Mouse (Mus musculus): ENCODE measurements around the gene Jph4. TPM values are rescaled to one million over a fixed set of nuclear protein-coding genes. Genes with fewer than 3 reads are reported as not detected.
A peak's percentile ranks its signal among the peaks of the same experiment; 100 is the strongest.

Jph4 gene
- polyA plus RNA-seq, 1 experiment from 2014 or later = 0.18 TPM

DNA sequence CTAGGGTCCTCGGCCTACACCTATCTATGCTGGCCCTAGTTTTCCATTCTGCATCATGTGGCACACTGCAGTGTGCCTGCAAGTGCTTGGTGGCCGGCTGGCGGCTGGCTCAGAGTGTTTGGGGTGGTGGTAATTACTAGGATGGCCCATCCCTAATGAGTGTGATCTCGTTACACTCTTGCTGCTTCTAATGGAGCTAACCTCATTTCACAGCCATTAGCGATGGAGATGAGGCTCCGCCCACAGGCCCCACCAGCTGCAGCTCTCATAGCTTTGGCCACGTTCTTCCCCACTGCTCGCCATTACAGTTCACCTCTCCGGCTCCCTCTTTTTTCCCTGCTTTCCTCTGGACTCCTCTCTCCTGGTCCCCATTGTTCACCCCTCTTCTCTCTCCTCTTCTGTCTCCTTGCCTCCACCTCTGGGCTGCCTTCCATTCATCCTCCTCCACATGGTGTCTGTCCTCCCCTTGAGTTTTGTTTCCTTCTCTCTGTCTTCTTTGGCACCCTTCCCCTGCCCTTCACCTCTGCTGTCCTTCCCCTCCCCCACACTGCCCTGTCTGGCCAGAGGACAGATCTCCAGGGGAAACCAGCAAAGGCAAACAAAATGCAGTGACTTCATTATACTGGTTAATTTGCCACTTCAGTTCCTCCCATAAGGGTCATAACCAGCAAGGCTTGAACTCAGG lies 31.3 kb downstream of the Jph4 start:
- no peaks in the 10 kb centered on the region for H3K27me3 ChIP-seq (ENCODE audit: control insufficient read depth, insufficient read depth, low read length)
- 53% methylated on average over 9 of the region's 9 CpGs for WGBS
- no peak for ATAC-seq (ENCODE audit: insufficient number of reproducible peaks, insufficient read depth, low FRiP score, low read depth)
- no peaks in the 10 kb centered on the region for H3K9me3 ChIP-seq (ENCODE audit: control insufficient read depth, low read length)
- no peak overlapping the region for H3K9ac ChIP-seq (ENCODE audit: low read length)
- H3K27ac ChIP-seq (replicated peaks in 1 of 2; ENCODE audit: control insufficient read depth in 1 of 2, insufficient read depth in 1 of 2, low read depth in 2 of 2, low read length in 2 of 2) = no peak overlapping the region; a peak in 1 of 4 replicates
- H3K4me1 ChIP-seq (ENCODE audit: control insufficient read depth in 2 of 2, insufficient read depth in 2 of 2, low read length in 2 of 2) = peaks cover 26 to 36% of the 10 kb centered on the region in 2 experiments
- H3K4me3 ChIP-seq (ENCODE audit: control insufficient read depth in 1 of 2, insufficient read depth in 1 of 2, low read depth in 1 of 2, low read length in 2 of 2) = no peak overlapping the region
- no peaks in the 10 kb centered on the region for H3K36me3 ChIP-seq (ENCODE audit: control insufficient read depth, insufficient read depth, low read length)
- H3K4me2 ChIP-seq (ENCODE audit: low read length) = no peak overlapping the region

DNA sequence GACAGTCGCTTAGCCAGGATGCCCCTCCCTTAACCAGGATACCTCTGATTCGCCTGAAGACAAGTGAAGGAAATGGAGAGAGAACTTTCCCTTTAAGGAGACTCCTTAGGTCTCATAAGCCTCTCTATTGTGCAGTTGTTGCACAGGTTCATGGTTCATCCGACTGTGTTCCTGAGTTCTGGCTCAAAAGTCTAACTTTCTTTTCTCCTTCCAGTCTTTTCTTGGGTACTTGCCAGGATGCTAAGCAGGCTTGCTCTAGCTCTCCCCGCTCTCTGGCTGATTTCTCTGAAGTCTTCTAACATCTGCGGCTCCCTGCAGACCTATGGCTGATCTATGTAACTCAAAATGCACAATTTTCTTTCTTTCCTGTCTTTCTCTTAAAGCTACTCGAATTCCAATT lies 33.3 kb downstream of the Jph4 start:
- H3K4me2 ChIP-seq (ENCODE audit: low read length) = no peak overlapping the region
- H3K36me3 ChIP-seq (ENCODE audit: control insufficient read depth, insufficient read depth, low read length) = no peaks in the 10 kb centered on the region
- no peaks in the 10 kb centered on the region for H3K9me3 ChIP-seq (ENCODE audit: control insufficient read depth, low read length)
- ATAC-seq (ENCODE audit: insufficient number of reproducible peaks, insufficient read depth, low FRiP score, low read depth) = no peak
- H3K27ac ChIP-seq (replicated peaks in 1 of 2; ENCODE audit: control insufficient read depth in 1 of 2, insufficient read depth in 1 of 2, low read depth in 2 of 2, low read length in 2 of 2) = no peak overlapping the region
- WGBS = 64% methylated on average over 6 of the region's 6 CpGs
- H3K4me1 ChIP-seq (ENCODE audit: control insufficient read depth in 2 of 2, insufficient read depth in 2 of 2, low read length in 2 of 2) = peaks cover 19 to 32% of the 10 kb centered on the region in 2 experiments
- H3K4me3 ChIP-seq (ENCODE audit: control insufficient read depth in 1 of 2, insufficient read depth in 1 of 2, low read depth in 1 of 2, low read length in 2 of 2) = no peak overlapping the region
- peaks cover 7% of the 10 kb centered on the region; the same call in 1 of the 2 replicates for H3K27me3 ChIP-seq (ENCODE audit: control insufficient read depth, insufficient read depth, low read length)
- H3K9ac ChIP-seq (ENCODE audit: low read length) = no peak overlapping the region

DNA sequence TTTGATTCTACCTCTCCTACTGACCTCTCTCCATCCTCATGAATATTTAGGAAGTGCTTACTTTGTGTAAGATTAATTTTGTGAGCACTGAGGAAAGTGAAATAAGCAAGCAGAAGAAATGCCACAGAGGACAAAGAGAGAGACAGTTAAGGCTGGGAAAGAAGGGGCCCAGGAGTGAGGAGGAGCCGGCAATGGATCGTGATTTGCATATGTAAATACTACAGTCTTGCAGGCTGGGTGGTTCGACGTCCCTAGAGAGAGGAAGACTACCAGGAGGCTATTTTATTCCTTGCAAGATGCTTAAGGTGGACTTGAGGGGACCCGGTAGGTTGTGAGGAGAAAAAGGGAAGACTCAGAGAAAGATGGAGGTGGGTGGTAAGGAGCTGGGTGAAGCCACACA lies 35.6 kb downstream of the Jph4 start:
- no peak overlapping the region for H3K9ac ChIP-seq (ENCODE audit: low read length)
- 28% methylated on average over 5 of the region's 5 CpGs for WGBS
- ATAC-seq (ENCODE audit: insufficient number of reproducible peaks, insufficient read depth, low FRiP score, low read depth) = no peak

DNA sequence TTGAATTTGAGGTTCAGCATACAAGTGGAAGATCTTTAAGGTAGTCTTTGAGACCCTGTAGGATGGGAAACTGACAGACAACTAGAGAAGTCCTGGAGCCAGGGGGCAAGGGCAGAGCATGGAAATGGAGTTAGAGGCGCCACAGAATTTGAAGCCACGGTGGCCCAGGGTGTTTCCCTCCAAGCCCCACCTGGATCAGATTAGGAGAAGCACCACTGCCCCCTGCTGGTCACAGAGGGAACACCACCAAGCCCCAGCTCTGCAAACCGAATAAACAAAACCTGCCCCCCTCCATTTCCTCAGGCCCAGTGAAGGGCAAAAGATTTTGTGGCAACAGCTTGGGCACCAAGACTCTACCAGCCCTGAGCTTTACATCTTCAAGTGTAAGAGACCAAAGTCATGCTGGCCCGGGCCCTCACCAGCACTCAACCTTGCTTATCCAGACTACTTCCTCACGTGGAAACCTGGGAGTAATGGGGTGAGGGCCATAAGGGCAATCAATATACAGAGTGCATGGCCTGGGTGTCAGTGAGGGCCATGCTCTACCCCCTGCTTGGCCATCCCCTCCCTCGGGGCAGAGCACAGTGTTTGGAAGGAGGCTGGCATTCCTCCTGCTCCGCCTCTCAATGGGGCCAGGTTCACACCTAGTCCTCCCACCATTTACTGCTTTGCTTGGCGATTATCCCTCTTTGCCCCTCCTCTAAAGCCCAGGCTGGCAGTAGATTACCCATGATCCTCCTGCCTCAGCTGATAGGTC lies 37.3 kb downstream of the Jph4 start:
- peaks cover 6 to 19% of the 10 kb centered on the region in 2 experiments for H3K4me1 ChIP-seq (ENCODE audit: control insufficient read depth in 2 of 2, insufficient read depth in 2 of 2, low read length in 2 of 2)
- H3K36me3 ChIP-seq (ENCODE audit: control insufficient read depth, insufficient read depth, low read length) = no peaks in the 10 kb centered on the region
- H3K4me2 ChIP-seq (ENCODE audit: low read length) = peak overlapping the region; percentile 57
- no peaks in the 10 kb centered on the region for H3K9me3 ChIP-seq (ENCODE audit: control insufficient read depth, low read length)
- H3K9ac ChIP-seq (ENCODE audit: low read length) = no peak overlapping the region
- peaks cover 16% of the 10 kb centered on the region for H3K27me3 ChIP-seq (ENCODE audit: control insufficient read depth, insufficient read depth, low read length)
- WGBS = 19% methylated on average over 8 of the region's 8 CpGs
- peak; percentile 35; the same call in 1 of the 2 replicates for ATAC-seq (ENCODE audit: insufficient number of reproducible peaks, insufficient read depth, low FRiP score, low read depth)
- no peak overlapping the region; a peak in 1 of 4 replicates for H3K4me3 ChIP-seq (ENCODE audit: control insufficient read depth in 1 of 2, insufficient read depth in 1 of 2, low read depth in 1 of 2, low read length in 2 of 2)
- no peak overlapping the region for H3K27ac ChIP-seq (replicated peaks in 1 of 2; ENCODE audit: control insufficient read depth in 1 of 2, insufficient read depth in 1 of 2, low read depth in 2 of 2, low read length in 2 of 2)

More for the DNA sequence above, 35.6 kb downstream of the Jph4 start:
- no peaks in the 10 kb centered on the region for H3K9me3 ChIP-seq (ENCODE audit: control insufficient read depth, low read length)
- peaks cover 16% of the 10 kb centered on the region for H3K27me3 ChIP-seq (ENCODE audit: control insufficient read depth, insufficient read depth, low read length)
- peaks cover 13 to 24% of the 10 kb centered on the region in 2 experiments for H3K4me1 ChIP-seq (ENCODE audit: control insufficient read depth in 2 of 2, insufficient read depth in 2 of 2, low read length in 2 of 2)
- no peak overlapping the region for H3K27ac ChIP-seq (replicated peaks in 1 of 2; ENCODE audit: control insufficient read depth in 1 of 2, insufficient read depth in 1 of 2, low read depth in 2 of 2, low read length in 2 of 2)
- H3K4me3 ChIP-seq (ENCODE audit: control insufficient read depth in 1 of 2, insufficient read depth in 1 of 2, low read depth in 1 of 2, low read length in 2 of 2) = no peak overlapping the region
- H3K36me3 ChIP-seq (ENCODE audit: control insufficient read depth, insufficient read depth, low read length) = no peaks in the 10 kb centered on the region
- H3K4me2 ChIP-seq (ENCODE audit: low read length) = no peak overlapping the region

DNA sequence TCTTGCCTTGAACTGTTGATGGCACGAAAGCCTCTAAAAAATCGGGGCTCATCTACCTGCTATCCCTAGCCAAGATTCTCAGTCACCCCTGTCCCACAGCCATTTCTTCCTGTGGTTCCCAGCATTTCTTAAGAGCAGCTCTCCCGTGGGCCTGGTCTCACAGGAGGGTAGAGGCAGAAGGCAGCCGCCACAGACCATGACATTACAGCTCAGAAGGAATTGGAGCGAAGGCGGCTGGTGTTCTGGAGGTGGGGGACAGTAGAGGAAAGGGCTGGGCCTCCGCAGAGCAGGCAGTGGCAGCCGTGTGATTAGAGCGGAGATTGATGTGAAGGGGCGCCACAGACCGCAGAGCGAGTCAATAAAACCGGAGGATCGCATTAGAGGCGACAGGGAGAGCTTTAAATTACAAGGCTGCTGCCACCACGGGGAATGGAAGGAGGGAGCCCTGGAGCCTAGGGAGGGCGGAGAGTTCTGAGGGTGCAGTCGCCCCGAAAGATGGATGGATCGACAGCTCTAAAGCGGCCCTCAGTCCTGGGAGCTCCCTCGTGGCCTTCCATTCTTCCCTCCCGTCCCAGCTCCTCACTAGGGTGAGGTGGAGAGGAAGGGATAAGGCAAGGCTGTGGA lies 38.3 kb downstream of the Jph4 start:
- Histone ChIP-seq H3K27me3 (ENCODE audit: control insufficient read depth, insufficient read depth, low read length) (peaks cover 16% of the 10 kb centered on the region), H3K4me3 (ENCODE audit: control insufficient read depth in 1 of 2, insufficient read depth in 1 of 2, low read depth in 1 of 2, low read length in 2 of 2) (peak overlapping the region; percentile 6 to 19; a peak in 2 of 4 replicates), H3K27ac (replicated peaks in 1 of 2; ENCODE audit: control insufficient read depth in 1 of 2, insufficient read depth in 1 of 2, low read depth in 2 of 2, low read length in 2 of 2) (no peak overlapping the region), H3K9ac (ENCODE audit: low read length) (peak overlapping the region; percentile 30; the same call in 1 of the 2 replicates), H3K9me3 (ENCODE audit: control insufficient read depth, low read length) (no peaks in the 10 kb centered on the region), H3K4me1 (ENCODE audit: control insufficient read depth in 2 of 2, insufficient read depth in 2 of 2, low read length in 2 of 2) (peaks cover 6 to 19% of the 10 kb centered on the region in 2 experiments), H3K36me3 (ENCODE audit: control insufficient read depth, insufficient read depth, low read length) (no peaks in the 10 kb centered on the region), H3K4me2 (ENCODE audit: low read length) (peak overlapping the region; percentile 57)
- ATAC-seq (ENCODE audit: insufficient number of reproducible peaks, insufficient read depth, low FRiP score, low read depth) = no peak
- WGBS = 10% methylated on average over 23 of the region's 23 CpGs

DNA sequence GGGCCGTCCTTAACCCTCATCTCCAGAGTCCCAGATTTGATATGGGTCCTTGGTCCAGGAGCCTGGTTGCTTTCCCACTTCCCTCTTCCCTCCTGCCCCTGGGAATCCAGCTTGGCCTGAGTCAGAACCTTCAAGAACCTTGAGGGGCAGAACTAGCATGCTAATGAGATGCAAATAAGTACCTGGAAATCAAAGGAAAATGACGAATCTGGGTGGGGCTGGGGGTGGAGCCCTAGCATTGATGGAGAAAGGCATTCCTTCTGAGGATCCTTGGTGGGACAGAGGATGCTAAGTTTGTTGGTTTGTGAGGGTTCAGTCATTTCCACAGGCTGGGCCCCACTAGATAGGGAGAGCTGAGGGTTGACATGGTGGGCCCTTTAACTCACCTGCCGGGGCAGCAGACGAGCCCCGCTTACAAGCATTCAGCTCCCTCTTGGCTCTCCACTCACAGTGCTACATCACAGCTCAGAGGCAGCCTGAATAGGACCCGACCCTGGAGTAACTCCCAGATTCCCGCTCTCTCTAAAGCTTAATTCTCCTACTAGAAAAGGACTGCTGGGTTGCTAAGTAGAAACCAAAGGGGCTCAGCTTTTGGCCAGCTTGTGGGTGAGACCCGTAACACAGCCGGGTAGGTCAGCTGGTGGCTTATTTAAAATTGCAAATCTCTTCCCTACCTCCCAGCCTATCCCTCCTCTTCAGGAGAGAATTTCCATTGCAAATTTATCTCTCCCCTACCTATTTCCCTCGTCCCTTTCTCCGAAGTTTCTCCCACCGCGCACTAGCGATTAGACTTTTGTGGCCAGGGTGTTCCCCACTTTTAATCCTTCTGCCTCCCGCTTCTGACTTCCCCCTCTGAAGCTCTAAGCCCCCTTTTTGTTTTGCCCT lies 39.0 kb downstream of the Jph4 start:
- WGBS = 29% methylated on average over 15 of the region's 15 CpGs
- Histone ChIP-seq H3K27ac (replicated peaks in 1 of 2; ENCODE audit: control insufficient read depth in 1 of 2, insufficient read depth in 1 of 2, low read depth in 2 of 2, low read length in 2 of 2) (no peak overlapping the region), H3K4me3 (ENCODE audit: control insufficient read depth in 1 of 2, insufficient read depth in 1 of 2, low read depth in 1 of 2, low read length in 2 of 2) (no peak overlapping the region), H3K9me3 (ENCODE audit: control insufficient read depth, low read length) (no peaks in the 10 kb centered on the region), H3K9ac (ENCODE audit: low read length) (peak overlapping the region; percentile 30; the same call in 1 of the 2 replicates), H3K4me1 (ENCODE audit: control insufficient read depth in 2 of 2, insufficient read depth in 2 of 2, low read length in 2 of 2) (peaks cover 6 to 19% of the 10 kb centered on the region in 2 experiments), H3K27me3 (ENCODE audit: control insufficient read depth, insufficient read depth, low read length) (peaks cover 20% of the 10 kb centered on the region), H3K36me3 (ENCODE audit: control insufficient read depth, insufficient read depth, low read length) (no peaks in the 10 kb centered on the region), H3K4me2 (ENCODE audit: low read length) (no peak overlapping the region)
- no peak for ATAC-seq (ENCODE audit: insufficient number of reproducible peaks, insufficient read depth, low FRiP score, low read depth)

DNA sequence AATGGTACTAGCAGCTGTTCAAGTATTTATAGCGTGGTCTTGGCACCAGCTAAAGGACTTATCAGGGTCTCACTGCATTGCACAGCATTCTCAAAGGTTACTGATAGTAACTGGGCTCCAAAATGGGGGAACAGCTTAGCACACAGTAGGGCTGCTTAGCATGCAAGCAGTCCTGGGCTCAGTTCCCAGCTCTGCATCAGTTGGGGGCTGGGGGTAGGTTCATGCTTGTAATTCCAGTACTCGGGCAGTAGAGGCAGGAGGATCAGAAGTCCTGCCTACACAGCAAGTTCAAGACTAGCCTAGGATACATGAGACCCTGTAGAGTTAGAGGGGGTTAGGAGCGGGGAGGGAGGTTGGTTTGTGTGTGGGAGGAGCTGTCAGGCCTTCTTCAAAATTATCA lies 39.8 kb downstream of the Jph4 start:
- H3K27ac ChIP-seq (replicated peaks in 1 of 2; ENCODE audit: control insufficient read depth in 1 of 2, insufficient read depth in 1 of 2, low read depth in 2 of 2, low read length in 2 of 2) = no peak overlapping the region
- ATAC-seq (ENCODE audit: insufficient number of reproducible peaks, insufficient read depth, low FRiP score, low read depth) = no peak
- H3K9me3 ChIP-seq (ENCODE audit: control insufficient read depth, low read length) = no peaks in the 10 kb centered on the region
- H3K4me3 ChIP-seq (ENCODE audit: control insufficient read depth in 1 of 2, insufficient read depth in 1 of 2, low read depth in 1 of 2, low read length in 2 of 2) = no peak overlapping the region
- H3K36me3 ChIP-seq (ENCODE audit: control insufficient read depth, insufficient read depth, low read length) = no peaks in the 10 kb centered on the region
- no peak overlapping the region for H3K4me2 ChIP-seq (ENCODE audit: low read length)
- 42% methylated on average over 3 of the region's 3 CpGs for WGBS
- H3K27me3 ChIP-seq (ENCODE audit: control insufficient read depth, insufficient read depth, low read length) = peaks cover 27% of the 10 kb centered on the region
- H3K9ac ChIP-seq (ENCODE audit: low read length) = no peak overlapping the region
- H3K4me1 ChIP-seq (ENCODE audit: control insufficient read depth in 2 of 2, insufficient read depth in 2 of 2, low read length in 2 of 2) = peaks cover 6 to 19% of the 10 kb centered on the region in 2 experiments
